Mouse (Mus musculus): ENCODE measurements at regions not wholly inside any gene's neighbourhood (a gene's known extent, or its start where the extent isn't known, plus 50 kb on each side); places are given as distances from the start of the nearest gene placed in this dataset.

GRCm38 (mm10) chr14:16092391-16093132, 156.5 kb upstream of the Ngly1 start:
- H3K27me3 ChIP-seq (ENCODE audit: control insufficient read depth, insufficient read depth, low read length): no peaks in the 10 kb centered on the region
- no peak overlapping the region for H3K9ac ChIP-seq (replicated peaks)
- ATAC-seq (ENCODE audit: insufficient read depth): no peak
- H3K36me3 ChIP-seq (replicated peaks; ENCODE audit: control insufficient read depth, insufficient read depth, low read depth): no peaks in the 10 kb centered on the region
- H3K4me2 ChIP-seq (ENCODE audit: low read depth): no peak overlapping the region
- DNase-seq (ENCODE audit: low read depth in 3 of 3, low spot score in 3 of 3): no peak
- no peak for TF ChIP-seq EP300 (IDR thresholded peaks at IDR 0.05; ENCODE audit: low read depth)
- TF ChIP-seq CTCF (IDR thresholded peaks at IDR 0.05; ENCODE audit: low read depth): no peak
- H3K4me3 ChIP-seq (ENCODE audit: insufficient read depth in 1 of 2, low read depth in 2 of 2, low read length in 2 of 2): no peak overlapping the region
- H3K4me1 ChIP-seq (replicated peaks; ENCODE audit: control insufficient read depth in 2 of 2, insufficient read depth in 2 of 2, low read length in 1 of 2): no peaks in the 10 kb centered on the region
- no peak overlapping the region for H3K27ac ChIP-seq
- 54% methylated on average over 4 of the region's 4 CpGs for WGBS (ENCODE audit: insufficient replicate concordance)
- no peaks in the 10 kb centered on the region for H3K9me3 ChIP-seq (ENCODE audit: control insufficient read depth, low read length)

GRCm38 (mm10) chr14:16093133-16093505, 156.0 kb upstream of the Ngly1 start:
- H3K4me1 ChIP-seq (replicated peaks; ENCODE audit: control insufficient read depth in 2 of 2, insufficient read depth in 2 of 2, low read length in 1 of 2): no peaks in the 10 kb centered on the region
- no peaks in the 10 kb centered on the region for H3K36me3 ChIP-seq (replicated peaks; ENCODE audit: control insufficient read depth, insufficient read depth, low read depth)
- no peak overlapping the region for H3K9ac ChIP-seq (replicated peaks)
- 40% methylated on average over 2 of the region's 2 CpGs for WGBS (ENCODE audit: insufficient replicate concordance)
- TF ChIP-seq CTCF (IDR thresholded peaks at IDR 0.05; ENCODE audit: low read depth) (no peak), EP300 (IDR thresholded peaks at IDR 0.05; ENCODE audit: low read depth) (no peak)
- H3K27ac ChIP-seq: no peak overlapping the region
- H3K4me2 ChIP-seq (ENCODE audit: low read depth): no peak overlapping the region
- ATAC-seq (ENCODE audit: insufficient read depth) (no peak), DNase-seq (ENCODE audit: low read depth in 3 of 3, low spot score in 3 of 3) (no peak)
- no peaks in the 10 kb centered on the region for H3K27me3 ChIP-seq (ENCODE audit: control insufficient read depth, insufficient read depth, low read length)
- H3K9me3 ChIP-seq (ENCODE audit: control insufficient read depth, low read length): no peaks in the 10 kb centered on the region
- no peak overlapping the region for H3K4me3 ChIP-seq (ENCODE audit: insufficient read depth in 1 of 2, low read depth in 2 of 2, low read length in 2 of 2)

GRCm38 (mm10) chr14:16109414-16109813, 139.7 kb upstream of the Ngly1 start:
- H3K4me2 ChIP-seq (ENCODE audit: low read depth): no peak overlapping the region
- DNase-seq (ENCODE audit: low read depth in 3 of 3, low spot score in 3 of 3): no peak
- H3K27ac ChIP-seq: no peak overlapping the region
- no peaks in the 10 kb centered on the region for H3K9me3 ChIP-seq (ENCODE audit: control insufficient read depth, low read length)
- WGBS (ENCODE audit: insufficient replicate concordance): 64% methylated on average over 1 of the region's 1 CpGs
- TF ChIP-seq EP300 (IDR thresholded peaks at IDR 0.05; ENCODE audit: low read depth) (no peak), CTCF (IDR thresholded peaks at IDR 0.05; ENCODE audit: low read depth) (no peak)
- no peaks in the 10 kb centered on the region for H3K36me3 ChIP-seq (replicated peaks; ENCODE audit: control insufficient read depth, insufficient read depth, low read depth)
- H3K4me1 ChIP-seq (replicated peaks; ENCODE audit: control insufficient read depth in 2 of 2, insufficient read depth in 2 of 2, low read length in 1 of 2): no peaks in the 10 kb centered on the region
- H3K9ac ChIP-seq (replicated peaks): no peak overlapping the region
- no peaks in the 10 kb centered on the region for H3K27me3 ChIP-seq (ENCODE audit: control insufficient read depth, insufficient read depth, low read length)
- no peak overlapping the region for H3K4me3 ChIP-seq (ENCODE audit: insufficient read depth in 1 of 2, low read depth in 2 of 2, low read length in 2 of 2)
- no peak for ATAC-seq (ENCODE audit: insufficient read depth)

- no peaks in the 10 kb centered on the region for H3K27me3 ChIP-seq (ENCODE audit: control insufficient read depth, insufficient read depth, low read length)
Observed at GRCm38 (mm10) chr14:16132672-16133071, 116.4 kb upstream of the Ngly1 start.

GRCm38 (mm10) chr14:16133410-16133809, 115.7 kb upstream of the Ngly1 start:
- H3K27me3 ChIP-seq (ENCODE audit: control insufficient read depth, insufficient read depth, low read length): no peaks in the 10 kb centered on the region
- WGBS (ENCODE audit: insufficient replicate concordance): 41% methylated on average over 3 of the region's 3 CpGs
- H3K36me3 ChIP-seq (replicated peaks; ENCODE audit: control insufficient read depth, insufficient read depth, low read depth): no peaks in the 10 kb centered on the region
- no peak overlapping the region for H3K4me2 ChIP-seq (ENCODE audit: low read depth)
- no peak overlapping the region for H3K4me3 ChIP-seq (ENCODE audit: insufficient read depth in 1 of 2, low read depth in 2 of 2, low read length in 2 of 2)
- DNase-seq (ENCODE audit: low read depth in 3 of 3, low spot score in 3 of 3): no peak
- H3K27ac ChIP-seq: no peak overlapping the region
- no peak for TF ChIP-seq CTCF (IDR thresholded peaks at IDR 0.05; ENCODE audit: low read depth)
- no peak for TF ChIP-seq EP300 (IDR thresholded peaks at IDR 0.05; ENCODE audit: low read depth)
- no peaks in the 10 kb centered on the region for H3K9me3 ChIP-seq (ENCODE audit: control insufficient read depth, low read length)
- H3K4me1 ChIP-seq (replicated peaks; ENCODE audit: control insufficient read depth in 2 of 2, insufficient read depth in 2 of 2, low read length in 1 of 2): no peaks in the 10 kb centered on the region
- no peak for ATAC-seq (ENCODE audit: insufficient read depth)
- no peak overlapping the region for H3K9ac ChIP-seq (replicated peaks)

More at GRCm38 (mm10) chr14:16132672-16133071, 116.4 kb upstream of the Ngly1 start:
- no peaks in the 10 kb centered on the region for H3K9me3 ChIP-seq (ENCODE audit: control insufficient read depth, low read length)
- no peak overlapping the region for H3K9ac ChIP-seq (replicated peaks)
- 59% methylated on average over 3 of the region's 3 CpGs for WGBS (ENCODE audit: insufficient replicate concordance)
- no peak overlapping the region for H3K27ac ChIP-seq
- no peaks in the 10 kb centered on the region for H3K4me1 ChIP-seq (replicated peaks; ENCODE audit: control insufficient read depth in 2 of 2, insufficient read depth in 2 of 2, low read length in 1 of 2)
- H3K36me3 ChIP-seq (replicated peaks; ENCODE audit: control insufficient read depth, insufficient read depth, low read depth): no peaks in the 10 kb centered on the region
- no peak for ATAC-seq (ENCODE audit: insufficient read depth)
- DNase-seq (ENCODE audit: low read depth in 3 of 3, low spot score in 3 of 3): no peak
- no peak overlapping the region for H3K4me2 ChIP-seq (ENCODE audit: low read depth)
- H3K4me3 ChIP-seq (ENCODE audit: insufficient read depth in 1 of 2, low read depth in 2 of 2, low read length in 2 of 2): no peak overlapping the region
- TF ChIP-seq CTCF (IDR thresholded peaks at IDR 0.05; ENCODE audit: low read depth) (no peak), EP300 (IDR thresholded peaks at IDR 0.05; ENCODE audit: low read depth) (no peak)

Measured in liver, embryonic 14.5 days (tissue).